Mouse (Mus musculus) erythroblast, embryonic 14.5 days (primary cell): ENCODE measurements around the gene Trpm3.

Experiments
- GATA1 ChIP-seq: IDR thresholded peaks from 2 replicates; pipeline ENCODE4 v1.6.1; 2012; ENCODE audit warnings: low read length, inconsistent platforms, mixed read lengths
- TAL1 ChIP-seq: IDR thresholded peaks from 3 replicates; pipeline ENCODE4 v1.6.1; 2012; ENCODE audit warnings: low read length, inconsistent platforms, mixed read lengths

- TF ChIP-seq GATA1, result no peak
- no peak for TF ChIP-seq TAL1
Measured at GRCm38 (mm10) chr19:22867456-22867855, 728.6 kb downstream of the Trpm3 start.
